In the genomic region with DNA sequence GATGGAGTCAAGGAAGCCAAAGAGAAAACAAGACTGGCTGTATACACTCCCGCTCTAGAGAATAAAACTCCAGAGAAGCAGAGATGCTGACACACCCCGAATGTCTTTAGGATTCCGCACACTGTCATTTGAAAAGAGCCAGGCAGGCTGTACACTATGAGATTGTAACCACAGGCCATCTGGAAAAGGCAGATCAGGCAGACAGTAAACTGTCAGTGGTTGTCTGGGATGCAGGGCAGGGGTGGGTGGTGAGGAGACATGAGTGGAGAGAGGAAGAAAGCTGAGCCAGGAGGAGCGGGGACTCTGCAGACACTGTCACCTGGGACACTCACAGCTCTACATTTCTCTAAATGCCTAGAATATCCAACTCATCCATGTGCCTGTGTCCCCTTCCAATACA, we compare ENCODE assay signal across 8 mouse cellular contexts. TPM values are rescaled to one million over a fixed set of nuclear protein-coding genes. Genes with fewer than 3 reads are reported as not detected.
DNase-seq lines count a peak whose midpoint lies in the region; ATAC-seq and TF ChIP-seq lines count a peak whose summit lies in the region.

No protein-coding gene starts in this region.

- DNase-seq in heart, adult 11 months = peak; percentile 93
- DNase-seq in heart, postnatal 25 days (ENCODE audit: low spot score) = no peak
- DNase-seq in embryonic facial prominence, embryonic 14.5 days (ENCODE audit: low spot score) = peak; percentile 64
- no peak for DNase-seq in T-cell, adult 2 months (ENCODE audit: low spot score)
- no peak for DNase-seq in left cerebral cortex, postnatal 4 days

- H3K27me3 ChIP-seq in megakaryocyte, embryonic 14.5 days (replicated peaks) = peaks cover 13% of the 10 kb centered on the region
- H3K27me3 ChIP-seq in embryonic facial prominence, embryonic 14.5 days (replicated peaks; ENCODE audit: control insufficient read depth, insufficient read depth, low read length) = no peaks in the 10 kb centered on the region
- H3K27me3 ChIP-seq in myocyte (ENCODE audit: control insufficient read depth, insufficient read depth, insufficient read length) = no peaks in the 10 kb centered on the region

- no peak for TF ChIP-seq POLR2A in myocyte (IDR thresholded peaks at IDR 0.05; ENCODE audit: insufficient read length, low read depth)

- H3K36me3 ChIP-seq in megakaryocyte, embryonic 14.5 days (replicated peaks; ENCODE audit: low read length) = no peaks in the 10 kb centered on the region
- H3K36me3 ChIP-seq in embryonic facial prominence, embryonic 14.5 days (ENCODE audit: control insufficient read depth, insufficient read depth, low read length) = no peaks in the 10 kb centered on the region
- no peaks in the 10 kb centered on the region for H3K36me3 ChIP-seq in myocyte (ENCODE audit: control insufficient read depth, insufficient read depth)

- no peaks in the 10 kb centered on the region for H3K9me3 ChIP-seq in megakaryocyte, embryonic 14.5 days
- H3K9me3 ChIP-seq in embryonic facial prominence, embryonic 14.5 days (ENCODE audit: control insufficient read depth, low read length) = no peaks in the 10 kb centered on the region

- H3K4me3 ChIP-seq in megakaryocyte, embryonic 14.5 days (replicated peaks) = peak overlapping the region; percentile 72
- H3K4me3 ChIP-seq in embryonic facial prominence, embryonic 14.5 days (ENCODE audit: low read depth, low read length) = no peak overlapping the region
- H3K4me3 ChIP-seq in myocyte = no peak overlapping the region

- 52% methylated on average over 4 of the region's 4 CpGs for WGBS in embryonic facial prominence, embryonic 14.5 days

- H3K27ac ChIP-seq in embryonic facial prominence, embryonic 14.5 days (replicated peaks; ENCODE audit: low read depth, low read length) = peak overlapping the region; percentile 54

- intact Hi-C loops in heart, postnatal 25 days (cut with DNase I) = no loop called here
- intact Hi-C loops in left cerebral cortex, postnatal 4 days (cut with DNase I) = no loop called here

- H3ac ChIP-seq in myocyte (ENCODE audit: control insufficient read depth, insufficient read length) = no peak overlapping the region

- H3K79me2 ChIP-seq in myocyte (ENCODE audit: control insufficient read depth, insufficient read depth) = no peaks in the 10 kb centered on the region

- no peak overlapping the region for H3K9ac ChIP-seq in embryonic facial prominence, embryonic 14.5 days (ENCODE audit: low read depth, low read length)

- ATAC-seq in megakaryocyte, adult 5-6 weeks (ENCODE audit: poor library complexity, severe bottlenecking) = no peak
- 0 out of 2 replicates have a peak, but pooled peaks have one; percentile 10 for ATAC-seq in embryonic facial prominence, embryonic 14.5 days (ENCODE audit: low read depth)

- peaks cover 57% of the 10 kb centered on the region for H3K4me1 ChIP-seq in megakaryocyte, embryonic 14.5 days
- H3K4me1 ChIP-seq in embryonic facial prominence, embryonic 14.5 days (ENCODE audit: control insufficient read depth, insufficient read depth, low read length) = peaks cover 32% of the 10 kb centered on the region

- no peak overlapping the region for H3K4me2 ChIP-seq in embryonic facial prominence, embryonic 14.5 days (ENCODE audit: low read depth, low read length)
- H3K4me2 ChIP-seq in myocyte (ENCODE audit: low read depth) = peak overlapping the region; percentile 49

TF ChIP-seq in myocyte, 11 proteins besides CTCF, POLR2A, EP300 and RAD21:
- TF ChIP-seq CEBPB (IDR thresholded peaks at IDR 0.05; ENCODE audit: insufficient read depth, poor library complexity, severe bottlenecking) = no peak
- peak in 1 of 3 experiments; percentile 23 for TF ChIP-seq MYOD1 (IDR thresholded peaks at IDR 0.05; ENCODE audit: control insufficient read depth in 1 of 3, insufficient read length in 2 of 3, low read depth in 2 of 3)
- TF ChIP-seq POLR2AphosphoS2 (IDR thresholded peaks at IDR 0.05; ENCODE audit: insufficient read length, low read depth) = no peak
- TF ChIP-seq MYOG (IDR thresholded peaks at IDR 0.05; ENCODE audit: control insufficient read depth in 1 of 3, insufficient read depth in 1 of 3, insufficient read length in 2 of 3, low read depth in 2 of 3) = peak in 1 of 3 experiments; percentile 15
TF ChIP-seq in myocyte: peak in this region for 2.

RNA-seq across cellular contexts. Expression of gene Sik1, which starts 36.3 kb away (rescaled TPM):
- 10 to 100 TPM; 18.7 to 29.0 TPM for total RNA-seq in heart, postnatal 25 days (2021)
- polyA plus RNA-seq in megakaryocyte, embryonic 14.5 days (2012; ENCODE audit: insufficient read depth, low replicate concordance) = 8.7 and 12.8 TPM in 2 replicates
- 29.9 and 37.6 TPM in 2 replicates for total RNA-seq in megakaryocyte, adult 5-6 weeks (2015)
- 30.6 and 31.2 TPM in 2 replicates for total RNA-seq in megakaryocyte, adult 5-6 weeks (2017)
- polyA plus RNA-seq in embryonic facial prominence, embryonic 14.5 days (2014; fragmentation: Nextera tagmentation; extraction: Ambion mirVana) = 25.1 and 27.8 TPM in 2 replicates
- polyA plus RNA-seq in myocyte (2012; fragmentation: generic; extraction: Trizol) = 37.1 TPM
- 10 to 100 TPM; 34.7 to 39.7 TPM for total RNA-seq in left cerebral cortex, postnatal 4 days (2021)

Comparison
In these comparisons a context has a peak if more than half of its experiments do, and no peak if none do; other contexts are left out.
1. DNase-seq: peak in heart, adult 11 months (single experiment) and embryonic facial prominence, embryonic 14.5 days (single experiment); none in heart, postnatal 25 days (single experiment), T-cell, adult 2 months (single experiment) and left cerebral cortex, postnatal 4 days (single experiment).